Mouse (Mus musculus): ENCODE results near the gene Aldh9a1.

DNA sequence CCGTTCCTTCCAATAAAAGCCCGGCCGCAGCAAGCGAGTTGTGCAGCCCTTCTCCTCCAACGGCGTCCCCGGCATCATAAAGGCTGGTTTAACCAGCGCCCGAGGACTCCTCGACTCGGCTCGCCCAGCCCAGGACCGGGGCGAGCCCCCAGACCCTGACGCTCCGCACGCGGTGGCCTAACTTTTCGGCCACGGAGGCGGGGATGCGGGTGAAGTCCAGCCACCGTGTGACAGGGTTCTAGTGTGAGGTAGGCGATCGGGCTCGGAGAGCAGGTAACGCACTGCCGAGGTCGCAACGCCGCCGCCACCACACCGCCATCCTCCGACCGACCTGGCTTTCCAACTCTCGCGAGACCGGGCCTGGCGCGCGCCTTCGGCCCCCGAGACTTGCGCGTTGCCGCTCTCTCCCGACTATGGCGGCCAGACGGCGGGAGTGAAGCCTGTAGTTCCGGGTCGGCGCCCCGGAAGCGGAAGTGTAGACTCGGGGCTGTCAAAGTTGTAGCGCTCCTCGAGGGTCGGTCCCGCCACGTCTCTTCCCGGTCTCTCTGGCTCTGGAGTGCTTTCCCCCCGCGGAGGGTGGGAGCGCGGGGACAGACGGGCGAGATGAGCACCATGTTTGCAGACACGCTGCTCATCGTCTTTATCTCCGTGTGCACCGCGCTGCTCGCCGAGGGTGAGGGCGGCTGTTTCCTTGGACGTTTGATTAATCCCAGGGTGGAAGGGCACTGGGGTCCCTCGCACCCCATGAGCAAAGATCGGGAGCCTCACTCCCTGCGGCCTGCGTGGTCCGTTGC lies 41.3 kb upstream of the Aldh9a1 start, which contains the start of gene Tmco1:
- peak; percentile 93 for TF ChIP-seq POLR2A (IDR thresholded peaks at IDR 0.05; ENCODE audit: insufficient read depth, low read length)
- no peak for TF ChIP-seq CTCF (IDR thresholded peaks at IDR 0.05; ENCODE audit: low read depth, low read length)
- TF ChIP-seq EP300 (IDR thresholded peaks at IDR 0.05; ENCODE audit: insufficient read depth, low read depth, low read length) = peak; percentile 47; the same call in 1 of the 2 replicates
